Mouse (Mus musculus): ENCODE measurements at regions not wholly inside any gene's neighbourhood (a gene's known extent, or its start where the extent isn't known, plus 50 kb on each side); places are given as distances from the start of the nearest gene placed in this dataset.
"Not testable (repeated sequence)": the region's sequence is repeated elsewhere in the genome, so short reads cannot be mapped to it uniquely, and the experiment has no call there.

- not testable (repeated sequence) for TF ChIP-seq CTCF (IDR thresholded peaks at IDR 0.05; ENCODE audit: borderline replicate concordance, insufficient read depth, low read length); POLR2A (IDR thresholded peaks at IDR 0.05; ENCODE audit: low read depth, low read length)
These were observed 287.3 kb upstream of the Olfr1507 start for GRCm38 (mm10) chr14:52782832-52783231.
